Mouse (Mus musculus): ENCODE results near the gene Kcnj12.

Gene Kcnj12

GRCm38 (mm10) chr11:61060634-61061033 lies 38.3 kb downstream of the Kcnj12 start:
- DNase-seq: no peak

DNA sequence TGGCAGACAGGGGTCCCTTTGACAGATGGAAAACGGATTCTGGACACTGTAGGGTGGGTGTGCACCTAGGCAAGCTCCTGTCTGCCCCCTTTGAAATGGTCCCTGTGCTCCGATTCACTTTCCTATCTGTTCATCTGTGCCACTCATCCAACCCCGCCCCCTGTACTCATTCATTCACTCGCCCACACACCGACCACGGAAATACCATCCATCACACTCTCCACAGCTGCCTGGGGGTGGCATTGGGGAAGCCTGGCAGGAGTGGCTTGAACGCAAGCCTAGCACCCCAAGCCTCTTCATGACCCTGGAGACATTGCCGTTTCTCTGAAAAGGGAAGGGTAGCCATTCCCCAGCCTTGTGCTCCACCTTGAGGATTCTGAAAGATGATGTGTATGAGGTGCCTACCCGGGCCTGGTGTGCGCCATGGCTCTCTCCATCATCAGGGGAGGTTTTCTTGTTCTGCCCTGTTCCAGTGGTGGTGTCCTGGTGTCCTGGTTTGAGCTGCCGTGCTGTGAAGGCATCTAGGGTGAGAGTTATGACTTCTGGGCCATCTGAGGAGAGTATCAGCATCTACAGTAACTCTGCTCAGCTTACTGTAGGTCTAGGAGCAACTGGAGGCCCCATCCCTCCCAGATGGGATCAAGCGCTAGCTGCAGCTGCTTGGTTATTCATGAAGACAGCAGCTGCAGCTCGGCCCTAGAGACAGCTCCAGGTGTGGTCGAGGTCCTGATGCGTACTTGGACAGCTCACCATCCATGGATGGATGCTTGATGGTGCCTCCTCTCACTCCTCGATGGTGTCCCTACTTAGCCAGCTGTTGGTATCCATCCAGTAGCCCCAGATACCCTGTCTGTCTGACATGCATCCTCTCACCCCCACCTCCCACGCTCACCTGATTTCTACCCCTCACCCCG lies 40.4 kb downstream of the Kcnj12 start:
- DNase-seq: no peak

DNA sequence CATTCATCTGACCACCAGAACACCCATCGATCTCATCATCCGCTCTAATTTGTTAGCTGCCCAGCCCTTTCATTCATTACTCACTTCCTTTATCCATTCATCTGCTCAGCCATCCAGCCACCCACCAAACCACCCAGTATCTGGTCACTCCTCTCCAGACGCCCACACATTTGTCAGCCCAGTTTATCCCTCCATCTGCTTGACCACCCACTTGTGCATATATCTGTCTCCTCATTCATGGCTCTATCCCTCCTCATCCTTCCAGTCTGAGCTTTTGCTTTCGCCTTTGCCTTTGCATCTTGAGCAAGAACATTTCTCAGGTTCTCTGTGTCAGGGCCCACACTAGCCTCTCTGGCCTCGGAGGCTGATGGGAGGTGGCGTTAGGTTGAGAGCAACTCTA lies 41.1 kb downstream of the Kcnj12 start:
- DNase-seq: no peak

- DNase-seq: no peak
Observed at GRCm38 (mm10) chr11:61065620-61066019, 43.3 kb downstream of the Kcnj12 start.

DNA sequence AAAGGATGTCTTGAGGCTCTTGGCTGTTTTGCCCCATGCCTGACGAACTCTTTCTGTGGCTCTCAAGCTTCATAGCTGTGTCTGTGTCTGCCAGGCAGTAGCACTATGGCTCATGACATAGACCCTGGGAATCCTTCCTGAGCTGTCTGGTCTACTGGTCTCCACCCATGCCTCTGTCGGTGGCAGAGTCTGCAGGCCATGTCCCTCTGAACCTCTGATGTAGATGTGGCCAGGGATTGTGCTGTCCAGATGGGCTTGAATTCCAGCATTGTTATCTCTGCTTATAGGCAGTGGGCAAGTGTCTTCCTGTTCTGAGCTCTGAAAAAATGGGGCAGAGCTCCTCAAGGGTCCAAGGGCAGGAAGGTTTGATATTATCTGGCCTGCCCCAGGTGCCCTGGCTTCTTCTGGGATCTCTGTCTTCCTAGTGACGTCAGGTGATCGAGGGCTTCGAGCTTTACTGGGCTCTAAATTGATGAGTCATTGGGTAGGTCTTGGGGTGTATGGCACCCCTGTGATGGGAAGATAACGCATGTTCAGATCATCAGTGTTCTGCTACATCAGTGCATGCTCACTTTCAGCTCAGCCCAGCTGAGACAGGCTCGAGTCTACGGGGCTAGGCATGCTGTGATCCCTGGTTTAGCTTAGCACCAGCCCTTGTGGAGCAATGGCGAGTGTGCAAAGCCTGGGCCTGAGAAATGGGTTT lies 44.9 kb downstream of the Kcnj12 start:
- no peak for DNase-seq

- no peak for DNase-seq
Observed at GRCm38 (mm10) chr11:61068866-61069265, 46.5 kb downstream of the Kcnj12 start.

- no peak for DNase-seq
Observed at GRCm38 (mm10) chr11:61069645-61070044, 47.3 kb downstream of the Kcnj12 start.

- no peak for DNase-seq
Observed at GRCm38 (mm10) chr11:61074646-61075317, 52.4 kb downstream of the Kcnj12 start.

DNA sequence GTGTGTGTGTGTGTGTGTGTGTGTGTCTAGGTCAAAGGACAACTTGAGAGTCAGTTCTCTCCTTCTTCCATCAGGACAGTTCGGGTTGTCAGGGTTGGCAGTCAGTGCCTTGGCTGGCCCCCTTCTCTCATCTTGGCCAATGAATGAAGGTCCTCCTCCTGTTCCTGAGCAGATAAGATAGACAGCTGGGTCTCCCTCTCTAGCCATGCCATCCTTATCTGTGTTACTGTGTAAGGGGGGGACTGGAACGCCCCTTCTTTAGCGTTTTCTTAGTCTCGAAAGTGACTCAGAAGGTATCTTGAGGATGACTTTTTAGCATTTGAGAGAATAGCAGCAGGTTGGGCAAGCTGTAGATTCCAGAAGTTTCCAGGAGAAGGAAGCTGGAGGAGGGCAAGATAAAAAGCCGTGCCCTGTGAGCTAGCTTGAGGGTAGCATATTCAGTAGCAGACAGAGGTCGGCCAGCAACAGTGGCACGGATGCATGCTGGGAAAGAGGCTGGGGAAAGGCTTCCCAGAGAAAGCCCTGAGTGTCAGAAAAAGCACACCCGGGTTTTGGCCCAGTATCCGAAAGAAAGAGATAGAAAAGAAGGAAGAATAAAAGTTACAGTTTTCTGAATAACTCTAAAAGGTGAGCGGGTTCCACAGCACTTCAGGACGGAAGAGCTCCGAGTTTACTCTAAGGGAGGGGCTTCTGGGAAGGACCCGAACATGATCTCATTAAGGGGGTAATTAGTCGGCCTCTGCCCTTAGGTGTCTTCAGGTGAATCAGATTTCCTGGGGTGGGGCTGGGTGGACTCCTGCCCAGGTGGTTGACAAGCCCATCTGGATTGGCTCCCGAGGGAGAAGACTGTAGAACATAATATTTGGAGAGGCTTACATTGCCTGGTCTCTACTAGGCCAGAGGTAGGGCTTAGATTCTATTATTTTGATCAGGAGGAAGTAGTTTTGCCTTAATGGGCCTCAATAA lies 53.3 kb downstream of the Kcnj12 start:
- no peak for DNase-seq

DNA sequence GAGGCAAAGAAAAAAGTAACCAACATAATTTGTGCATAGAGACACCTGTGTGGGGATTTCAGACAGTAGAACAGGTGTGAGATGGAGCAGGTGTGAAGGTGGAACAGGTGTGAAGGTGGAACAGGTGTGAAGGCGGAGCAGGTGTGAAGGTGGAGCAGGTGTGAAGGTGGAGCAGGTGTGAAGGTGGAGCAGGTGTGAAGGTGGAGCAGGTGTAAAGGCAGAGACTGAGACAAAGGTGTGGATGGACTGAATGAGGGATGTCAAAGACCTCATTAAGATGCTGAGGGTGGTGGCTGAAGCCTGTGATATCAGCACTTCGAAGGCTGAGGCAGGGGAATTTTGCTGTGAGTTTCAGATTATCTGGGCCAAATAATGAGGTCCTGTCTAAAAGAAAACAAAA lies 59.3 kb downstream of the Kcnj12 start:
- no peak for DNase-seq

DNA sequence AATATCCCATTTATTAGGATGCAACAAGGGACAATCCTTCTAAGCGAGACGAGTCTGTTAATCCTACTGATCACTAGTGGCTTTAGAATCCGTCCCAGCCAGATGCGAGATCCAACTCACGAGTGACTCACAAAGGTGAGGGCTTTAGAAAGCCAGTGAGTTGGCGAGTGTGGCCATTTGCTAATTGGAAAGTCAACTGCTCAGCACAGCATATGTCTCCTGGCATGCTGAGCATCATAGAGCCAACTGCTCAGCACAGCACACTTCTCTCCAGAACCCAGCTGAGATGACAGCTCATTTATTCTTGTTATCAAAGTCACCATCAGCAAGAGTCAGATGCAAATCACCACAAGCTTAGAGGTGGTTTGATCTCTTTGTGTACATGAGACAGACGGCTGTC lies 67.8 kb downstream of the Kcnj12 start:
- no peak for DNase-seq

- no peak for DNase-seq
Observed at GRCm38 (mm10) chr11:61091192-61091591, 68.8 kb downstream of the Kcnj12 start.

DNA sequence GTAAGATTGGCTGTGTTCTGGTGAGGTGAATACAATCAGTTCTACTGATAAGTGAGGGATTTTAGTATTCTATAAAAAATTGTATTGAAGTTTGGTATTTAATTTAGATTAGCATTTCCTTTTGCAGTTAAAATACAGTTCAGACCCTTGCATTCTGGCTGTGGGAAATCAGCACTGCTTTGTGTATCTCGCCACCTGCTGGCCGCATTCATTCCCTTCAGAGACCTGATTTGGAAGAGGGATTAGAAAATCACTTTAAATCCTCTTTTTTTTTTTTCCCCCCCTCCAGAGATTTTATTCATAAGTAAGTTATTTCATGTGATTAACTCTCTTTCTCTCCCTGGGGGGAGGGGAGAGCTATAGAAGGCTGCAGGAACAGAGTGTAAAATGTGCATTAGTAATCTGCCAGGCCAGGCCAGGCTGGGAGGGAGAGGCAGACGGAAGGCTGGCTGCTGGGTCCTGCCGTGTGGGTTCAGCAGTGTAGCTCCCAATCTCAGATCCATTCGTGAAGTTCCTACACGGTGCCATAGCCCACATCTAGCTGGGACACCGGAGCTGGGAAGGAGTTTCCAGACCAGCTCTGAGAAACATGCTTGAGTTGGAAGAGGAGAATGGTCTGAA lies 69.4 kb downstream of the Kcnj12 start:
- peak; percentile 58 for DNase-seq

DNA sequence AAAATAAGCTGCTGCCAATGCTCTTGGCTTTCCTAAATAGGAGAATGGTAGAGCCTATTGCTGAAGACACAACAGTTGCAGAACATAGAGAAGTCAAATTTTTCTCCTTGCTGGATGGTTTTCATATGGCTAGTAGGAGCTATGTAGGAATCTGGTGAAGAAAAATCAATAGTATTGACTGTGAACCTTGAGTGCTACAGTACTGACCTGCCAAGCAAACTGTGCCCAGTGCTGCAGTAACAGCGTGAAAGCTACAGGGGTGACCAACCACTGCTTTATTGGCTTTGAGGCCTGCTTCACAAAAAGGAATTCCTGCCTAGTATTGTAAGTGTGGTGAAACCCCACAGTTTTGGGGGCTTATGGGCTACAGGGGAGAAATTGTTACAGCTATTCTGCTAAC lies 75.7 kb downstream of the Kcnj12 start:
- no peak for DNase-seq

GRCm38 (mm10) chr11:61102397-61103339 lies 80.3 kb downstream of the Kcnj12 start:
- no peak for DNase-seq

DNA sequence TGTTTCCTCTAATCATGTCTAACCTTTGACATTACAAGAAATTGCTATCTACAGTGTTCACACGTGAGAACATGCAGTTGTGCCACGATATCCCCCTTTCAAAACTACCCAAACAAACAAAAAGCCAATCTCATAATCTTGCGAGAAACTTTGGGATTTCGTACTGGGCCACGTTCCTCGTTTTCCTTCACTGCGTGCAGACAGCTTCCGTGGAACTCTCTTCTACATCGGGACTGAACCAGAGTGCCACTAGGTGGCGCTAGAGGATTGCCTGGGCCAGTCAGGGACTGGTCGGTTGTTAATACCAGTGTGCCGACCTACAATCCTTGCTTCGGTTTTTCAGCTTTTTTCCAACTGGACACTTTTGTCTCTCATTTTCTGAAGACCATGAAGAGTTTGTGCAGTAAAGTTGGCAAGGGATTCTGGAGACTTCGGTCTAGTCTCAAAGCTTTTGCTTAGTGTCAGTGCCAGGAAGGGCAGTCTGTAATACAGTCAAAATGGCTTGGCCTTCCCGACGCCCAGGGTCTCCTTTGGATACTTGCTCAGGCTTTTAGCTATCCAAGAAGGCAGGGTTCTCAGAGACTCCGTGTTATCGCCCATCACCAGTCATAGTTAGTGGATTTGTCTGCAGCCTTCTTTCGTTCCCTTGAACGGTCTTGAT lies 82.0 kb downstream of the Kcnj12 start:
- peak; percentile 75 for DNase-seq

DNA sequence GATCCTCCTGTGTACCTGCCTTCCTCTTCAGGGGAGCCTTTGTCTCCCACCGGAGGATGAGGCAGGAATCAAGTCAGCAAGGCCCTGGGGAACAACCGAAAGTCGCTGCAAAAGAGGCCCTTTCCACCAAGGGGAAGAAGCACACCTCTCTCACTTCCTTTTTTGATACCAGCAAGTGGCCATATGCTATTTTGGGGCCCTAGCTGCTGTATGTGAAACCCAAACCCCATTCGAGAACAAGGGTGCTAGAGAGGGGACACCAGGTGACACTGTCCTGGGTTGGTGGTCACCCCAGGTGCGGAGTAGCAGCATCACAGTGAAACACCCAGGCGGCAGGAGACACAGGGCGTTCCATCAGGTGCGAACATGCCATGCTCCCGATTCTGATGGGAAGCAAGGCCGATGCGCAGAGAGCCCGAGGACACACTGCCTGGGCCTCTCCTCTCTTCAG lies 86.6 kb downstream of the Kcnj12 start:
- DNase-seq: no peak

GRCm38 (mm10) chr11:61109707-61110106 lies 87.3 kb downstream of the Kcnj12 start:
- DNase-seq: no peak

DNA sequence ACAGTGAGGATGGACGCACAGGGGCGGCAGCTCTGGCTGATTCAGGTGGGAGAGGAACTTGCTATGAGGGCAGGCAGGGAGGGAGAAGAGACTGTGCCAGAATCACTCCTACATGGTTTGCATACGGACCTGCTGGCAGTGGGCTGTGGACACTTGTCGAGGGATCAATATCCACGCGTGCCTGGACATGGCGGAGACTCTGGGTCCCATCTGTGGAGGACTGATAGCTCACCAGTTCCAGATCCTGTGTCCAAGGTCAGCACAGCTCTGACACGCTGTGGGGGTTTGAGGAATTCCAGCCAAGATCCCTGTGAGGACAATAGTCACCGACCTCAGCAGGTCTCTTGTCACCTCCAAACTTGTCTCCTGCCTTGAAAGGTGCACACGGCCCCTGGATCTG lies 87.7 kb downstream of the Kcnj12 start:
- DNase-seq: no peak

GRCm38 (mm10) chr11:61110928-61111327 lies 88.6 kb downstream of the Kcnj12 start:
- no peak for DNase-seq

All from thymus, postnatal 25 days (tissue).